Mouse (Mus musculus) liver (tissue): ENCODE data around the gene Cavin3.
A peak's percentile ranks its signal among the peaks of the same experiment; 100 is the strongest.
"Not testable (repeated sequence)": the region's sequence is repeated elsewhere in the genome, so short reads cannot be mapped to it uniquely, and the experiment has no call there.

Experiments used
- DNase-seq: peaks from one replicate; pipeline ENCODE4 v3.0.0-alpha.2; 2020; ENCODE audit warnings: mixed read lengths

The Cavin3 gene

DNA sequence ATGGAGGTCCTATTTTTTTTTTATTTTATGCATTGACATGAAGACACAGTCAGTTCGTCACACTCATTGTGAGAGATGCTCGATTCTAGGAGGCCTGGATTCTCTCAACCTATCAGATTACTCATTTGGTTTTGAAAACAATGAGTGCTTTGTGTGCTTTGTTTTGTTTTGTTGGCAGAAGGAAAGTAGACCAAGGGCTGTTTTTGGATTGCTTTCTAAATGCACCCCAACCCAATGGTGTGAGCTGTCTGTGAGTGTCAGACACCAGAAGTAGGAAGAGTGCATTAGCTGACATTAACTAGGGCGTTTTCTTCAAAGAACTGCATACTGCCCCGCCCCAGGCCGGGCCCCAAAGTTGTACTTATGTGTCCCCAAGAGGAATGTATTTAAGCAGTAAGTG is 2.0 kb downstream of the Cavin3 start:
- no peak for DNase-seq

DNA sequence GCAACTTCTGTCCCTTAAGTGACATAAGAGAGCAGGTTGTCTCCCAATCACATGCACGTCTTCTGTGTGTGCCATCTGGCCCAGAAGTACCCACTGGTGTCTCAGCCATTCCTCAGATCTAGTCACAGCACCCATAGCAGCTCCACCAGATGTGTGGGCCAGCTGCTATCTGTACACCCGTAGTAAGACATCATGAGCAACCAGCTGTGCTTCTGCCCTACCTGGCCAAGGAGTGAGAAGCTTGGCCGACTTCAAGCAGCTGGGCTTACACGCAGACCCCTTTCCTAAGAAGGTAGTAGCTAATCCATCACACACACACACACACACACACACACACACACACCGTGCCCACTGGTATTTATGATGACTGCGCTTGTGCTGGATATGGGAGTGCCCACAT is 2.9 kb downstream of the Cavin3 start:
- DNase-seq: no peak

DNA sequence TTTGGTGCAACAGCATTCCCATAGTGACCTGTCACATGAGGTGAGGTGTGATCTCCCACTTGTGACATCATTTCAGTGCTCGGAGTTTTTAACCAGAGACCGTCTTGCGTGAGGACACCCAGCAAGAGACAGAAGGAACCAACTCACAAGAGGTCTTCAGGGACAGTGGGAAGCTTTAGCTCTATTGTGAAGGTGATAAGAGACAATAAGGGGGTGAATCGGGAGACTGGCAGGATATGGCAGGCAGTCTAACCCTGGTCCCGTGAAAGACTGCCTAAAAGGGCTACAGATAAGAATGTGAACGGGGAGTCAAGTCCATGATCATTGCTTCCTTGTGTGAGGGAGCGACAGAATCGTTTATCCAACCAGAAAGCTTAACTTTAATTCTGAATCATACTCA is 3.8 kb downstream of the Cavin3 start:
- no peak for DNase-seq

DNA sequence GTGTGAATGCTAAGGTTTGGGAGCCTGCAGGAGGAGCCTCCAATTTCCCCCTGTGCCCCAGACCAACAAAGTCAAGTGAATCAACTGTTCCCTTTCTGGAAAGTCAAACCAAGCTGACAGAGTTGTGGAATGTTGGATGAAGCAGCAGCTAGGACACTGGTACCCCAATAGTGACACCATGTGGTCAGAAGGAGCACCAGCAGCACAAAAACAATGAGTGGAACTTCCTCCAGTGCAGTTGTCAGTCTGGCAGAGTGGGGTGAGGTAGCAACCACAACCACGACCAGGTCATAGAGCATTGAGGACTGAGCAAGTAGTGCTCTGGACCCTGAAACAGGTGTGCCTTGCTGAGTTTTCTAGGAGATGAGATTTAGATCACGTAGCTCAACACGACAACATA is 4.3 kb downstream of the Cavin3 start:
- peak; percentile 6 for DNase-seq

DNA sequence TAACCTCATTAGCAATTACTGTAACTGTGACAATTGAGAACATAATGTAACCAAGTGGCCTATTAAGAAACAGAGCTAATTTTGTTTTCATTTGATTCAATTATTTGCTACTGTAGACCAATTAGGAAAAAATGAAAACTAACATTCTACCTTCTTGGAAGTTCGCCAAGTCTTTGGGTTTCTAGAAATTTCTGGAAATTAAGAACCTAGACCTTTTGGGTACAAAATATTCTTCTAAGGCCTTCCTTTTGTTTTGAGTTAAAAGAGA is 4.7 kb downstream of the Cavin3 start:
- DNase-seq: no peak

DNA sequence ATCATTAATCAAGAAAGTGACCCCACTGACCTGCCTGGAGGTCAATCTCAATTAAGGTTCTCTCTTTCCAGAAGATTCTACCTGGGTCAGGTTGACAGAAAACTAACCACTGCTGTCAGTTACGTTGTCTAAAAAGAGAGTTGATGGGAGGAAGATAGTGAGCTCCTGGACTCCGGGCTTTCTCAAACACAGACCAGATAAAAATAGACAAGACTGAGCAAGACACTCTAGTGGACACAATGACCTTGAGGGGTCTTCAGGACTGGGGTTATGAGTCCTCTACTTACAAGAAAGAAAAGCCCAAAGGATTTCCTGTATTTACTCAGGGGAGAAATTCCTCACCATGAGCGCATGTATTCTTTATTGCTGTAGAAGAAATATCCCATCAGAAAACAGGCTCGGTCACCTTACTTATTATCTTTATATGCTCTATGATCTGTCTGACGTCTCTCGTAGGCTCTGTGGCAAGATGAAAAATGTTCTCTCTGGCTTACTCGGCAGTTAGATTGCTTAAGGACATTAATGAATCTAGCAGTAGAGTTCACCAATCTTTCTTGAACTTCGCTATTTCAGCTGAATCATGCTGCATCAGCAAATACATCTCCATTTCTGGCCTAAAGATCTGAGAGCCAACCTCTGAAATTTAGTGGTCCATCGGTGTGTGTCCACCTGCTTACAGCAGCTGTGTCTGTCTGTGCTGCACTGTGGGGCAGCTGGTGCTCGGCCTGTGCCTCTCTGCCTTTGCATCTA is 5.2 kb downstream of the Cavin3 start:
- DNase-seq: no peak

DNA sequence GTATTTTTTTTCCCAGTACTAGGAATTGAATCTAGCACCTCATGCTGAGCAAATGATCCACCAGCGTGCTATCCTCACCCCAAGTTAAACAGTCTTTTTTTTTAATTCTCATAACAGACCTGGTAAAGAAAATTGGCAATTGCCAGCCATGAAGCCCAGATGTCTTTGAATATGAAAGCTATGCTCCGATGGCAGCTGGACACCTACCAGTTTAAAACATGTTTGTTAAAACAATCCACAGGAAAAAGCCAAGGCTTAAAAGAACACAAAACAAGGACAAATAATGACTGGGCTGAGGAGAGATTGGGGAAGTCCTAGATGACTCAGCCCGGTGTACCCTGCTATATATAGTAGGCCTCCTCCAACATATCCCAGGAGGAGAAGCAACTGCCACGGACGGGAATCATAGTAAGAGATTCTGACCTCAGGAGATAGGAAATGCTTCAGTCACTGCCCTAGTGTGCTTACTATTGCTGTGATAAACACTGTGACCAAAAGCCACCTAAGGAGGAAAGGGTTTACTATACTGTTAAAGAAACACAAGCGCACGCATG is 6.6 kb downstream of the Cavin3 start:
- no peak for DNase-seq

DNA sequence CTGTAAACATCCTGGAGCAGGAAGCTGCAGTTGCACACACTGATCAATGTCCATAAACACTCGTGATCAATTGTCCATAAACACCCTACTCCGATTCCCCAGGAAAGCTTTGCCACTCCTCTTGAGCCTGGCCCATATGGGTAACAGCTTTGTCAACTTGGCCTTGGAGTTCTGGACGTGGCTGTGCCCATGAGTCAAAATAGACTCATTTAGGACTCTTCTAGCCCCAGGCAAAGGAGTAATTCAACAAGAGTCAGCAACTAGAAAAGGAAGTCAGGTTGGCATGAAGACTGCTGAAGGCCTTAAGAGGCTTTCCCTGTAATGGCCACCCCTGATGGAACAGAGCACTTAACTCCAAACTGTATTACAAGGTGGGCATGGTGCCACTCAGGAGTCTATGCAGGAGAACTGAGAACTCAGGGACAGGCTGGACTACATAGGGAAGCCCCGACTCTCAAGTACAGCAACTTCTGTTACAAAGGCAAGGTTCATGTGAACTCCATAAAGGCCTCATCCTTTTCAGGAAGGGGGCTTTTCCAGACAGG is 7.3 kb downstream of the Cavin3 start:
- DNase-seq: no peak

DNA sequence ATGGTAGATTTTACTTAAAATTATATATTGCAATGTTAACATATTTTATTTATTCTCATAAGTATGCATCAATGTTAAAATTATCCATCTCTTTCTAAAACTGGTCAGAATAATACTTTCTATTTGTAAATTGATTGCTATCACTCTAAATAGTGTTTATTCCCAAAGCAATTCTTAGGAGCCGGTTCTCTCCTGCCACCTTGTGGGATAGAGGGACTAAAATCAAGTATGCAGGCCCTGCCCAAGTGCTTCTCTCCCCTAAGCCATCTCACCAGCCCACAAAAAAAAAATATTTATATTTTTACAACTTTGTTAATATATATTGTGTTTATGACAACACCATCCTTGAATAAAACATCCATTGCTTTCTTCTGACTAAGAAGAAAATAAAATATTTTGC is 9.5 kb downstream of the Cavin3 start:
- no peak for DNase-seq

DNA sequence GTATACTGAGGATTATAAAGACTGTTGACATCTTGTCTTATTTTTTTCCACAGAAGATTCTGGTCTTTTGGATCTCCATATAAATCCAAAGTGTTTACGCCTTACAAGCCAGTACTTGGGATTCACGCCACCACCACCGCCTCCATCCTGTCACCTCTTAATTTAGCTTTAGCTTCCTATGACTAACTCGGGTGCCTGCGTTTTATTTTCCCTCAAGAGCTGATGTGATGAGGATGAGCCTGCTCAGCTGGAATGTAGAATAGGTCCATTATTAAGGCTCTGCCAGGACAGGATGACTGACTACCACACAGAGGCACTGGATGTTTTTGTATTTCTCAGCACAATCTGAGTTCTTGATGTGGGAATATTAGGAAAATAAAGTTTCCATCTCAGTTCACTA is 16.6 kb downstream of the Cavin3 start:
- not testable (repeated sequence) for DNase-seq

DNA sequence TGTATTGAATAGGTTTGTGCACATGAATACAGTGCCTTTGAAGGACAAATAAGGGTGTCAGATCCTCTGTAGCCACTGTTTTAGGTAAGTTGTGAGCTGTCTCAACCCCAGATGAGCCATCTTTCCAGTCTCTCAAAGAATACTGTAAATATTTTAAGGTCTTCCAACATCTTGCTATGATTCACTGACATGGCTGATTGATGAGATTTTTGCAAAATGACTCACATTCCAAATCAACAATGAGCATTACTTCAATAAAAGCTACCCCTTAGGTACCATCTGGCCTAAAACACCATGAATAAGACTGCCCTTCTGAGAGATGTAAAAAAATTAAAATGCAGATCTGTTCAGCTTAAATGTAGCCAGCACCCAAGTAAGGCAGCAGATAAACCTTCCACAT is 23.6 kb downstream of the Cavin3 start:
- no peak for DNase-seq

DNA sequence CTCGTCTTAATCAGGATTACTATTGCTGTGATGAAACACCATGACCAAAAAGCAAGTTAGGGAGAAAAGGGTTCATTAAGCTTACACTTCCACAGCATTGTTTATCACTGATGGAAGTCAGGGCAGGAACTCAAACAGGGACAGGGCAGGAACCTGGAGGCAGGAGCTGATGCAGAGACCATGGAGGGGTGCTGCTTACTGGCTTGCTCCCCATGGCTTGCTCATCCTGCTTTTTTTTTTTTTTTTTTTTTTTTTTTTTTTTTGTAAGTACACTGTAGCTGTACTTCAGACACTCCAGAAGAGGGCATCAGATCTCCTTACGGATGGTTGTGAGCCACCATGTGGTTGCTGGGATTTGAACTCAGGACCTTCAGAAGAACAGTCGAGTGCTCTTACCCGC is 28.8 kb downstream of the Cavin3 start:
- DNase-seq: not testable (repeated sequence)

DNA sequence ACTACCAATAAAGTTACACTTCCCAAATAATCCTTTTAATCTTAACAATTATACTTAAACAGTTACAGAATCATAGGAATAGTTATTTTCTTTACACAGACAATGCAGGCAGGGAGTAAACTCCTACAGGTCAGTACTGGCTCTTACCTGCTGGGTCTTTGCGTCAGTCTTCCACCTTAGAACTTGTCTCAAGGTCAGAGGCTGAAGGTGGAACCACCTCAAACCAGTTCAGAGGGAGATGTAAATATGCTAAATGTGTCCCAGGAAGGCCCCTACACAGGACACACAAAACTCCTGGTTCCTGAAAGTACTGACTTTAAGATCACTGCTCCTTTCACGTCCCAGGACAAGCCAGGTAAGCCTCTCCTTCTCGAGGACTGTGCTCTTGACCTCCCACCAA is 37.0 kb downstream of the Cavin3 start:
- no peak for DNase-seq

DNA sequence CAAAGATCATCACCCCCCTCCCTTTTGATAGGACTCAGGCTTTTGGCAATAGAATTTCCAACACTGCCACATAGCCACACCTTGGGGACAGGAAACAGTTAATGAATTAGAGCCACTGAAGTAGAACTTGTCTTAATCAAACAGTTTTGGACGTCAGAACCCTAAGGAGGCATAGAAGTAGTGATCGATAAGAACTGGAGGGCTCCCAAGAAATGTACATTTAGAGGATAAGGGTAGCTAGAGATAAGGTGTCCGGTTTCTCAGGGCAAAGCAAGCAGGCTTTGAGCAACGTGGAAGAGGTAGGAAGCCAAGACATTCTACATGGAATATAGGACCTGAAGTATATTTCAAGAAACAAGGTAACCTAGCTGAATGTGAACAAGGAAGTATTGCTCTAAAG is 40.7 kb downstream of the Cavin3 start:
- no peak for DNase-seq

DNA sequence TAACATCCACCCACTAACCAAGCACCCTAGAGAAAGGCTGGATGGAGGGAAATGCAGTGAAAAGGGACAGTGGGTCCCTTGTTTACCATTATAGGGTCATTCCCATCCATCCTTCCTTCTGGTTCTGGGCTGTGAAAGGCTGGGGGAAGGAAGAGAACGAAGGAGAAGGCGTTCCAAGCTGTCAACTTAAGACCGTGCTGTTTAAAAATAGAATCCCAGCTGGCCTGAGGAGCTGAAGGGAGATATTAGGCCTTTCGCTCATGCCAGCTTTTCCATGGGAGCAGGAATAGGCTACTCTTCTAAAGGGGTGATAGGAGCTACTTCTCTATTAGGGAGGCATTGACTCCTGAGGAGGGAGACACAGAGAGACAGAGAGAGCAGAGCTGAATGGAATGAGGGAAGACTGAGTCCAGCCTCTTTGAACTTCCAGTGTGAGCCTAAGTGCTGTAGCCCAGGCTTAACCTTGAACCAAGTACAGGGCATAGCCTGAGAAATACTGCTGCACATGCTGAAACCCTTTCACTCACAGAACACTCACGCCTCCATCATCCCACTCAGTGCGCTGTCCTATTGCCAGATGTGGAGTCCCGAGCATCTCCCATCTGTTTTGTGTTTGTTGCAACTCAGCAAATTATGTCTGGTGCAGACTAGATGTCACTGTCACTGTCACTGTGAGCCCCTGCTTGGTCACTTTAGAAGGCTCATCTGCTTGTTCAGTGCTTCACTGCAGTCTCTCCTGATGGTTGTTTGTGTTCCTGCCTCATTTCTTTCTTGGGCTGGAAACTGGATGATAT is 43.9 kb downstream of the Cavin3 start:
- DNase-seq: no peak

DNA sequence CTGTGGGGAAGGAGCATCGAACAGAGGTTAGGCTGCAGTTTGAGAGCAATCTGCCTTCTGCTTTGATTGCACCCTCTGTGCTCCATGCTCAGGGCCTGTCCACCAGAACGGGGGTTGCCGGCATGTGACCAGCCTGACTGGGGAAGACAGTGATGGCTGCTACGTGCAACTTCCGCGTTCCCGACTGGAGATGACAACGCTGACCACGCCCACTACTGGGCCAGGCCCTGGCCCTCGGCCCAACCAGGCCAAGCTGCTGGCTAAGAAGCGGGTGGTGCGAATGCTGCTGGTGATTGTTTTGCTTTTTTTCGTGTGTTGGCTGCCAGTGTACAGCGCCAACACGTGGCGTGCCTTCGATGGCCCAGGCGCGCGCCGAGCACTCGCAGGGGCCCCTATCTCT is 47.3 kb downstream of the Cavin3 start:
- peak; percentile 5 for DNase-seq

DNA sequence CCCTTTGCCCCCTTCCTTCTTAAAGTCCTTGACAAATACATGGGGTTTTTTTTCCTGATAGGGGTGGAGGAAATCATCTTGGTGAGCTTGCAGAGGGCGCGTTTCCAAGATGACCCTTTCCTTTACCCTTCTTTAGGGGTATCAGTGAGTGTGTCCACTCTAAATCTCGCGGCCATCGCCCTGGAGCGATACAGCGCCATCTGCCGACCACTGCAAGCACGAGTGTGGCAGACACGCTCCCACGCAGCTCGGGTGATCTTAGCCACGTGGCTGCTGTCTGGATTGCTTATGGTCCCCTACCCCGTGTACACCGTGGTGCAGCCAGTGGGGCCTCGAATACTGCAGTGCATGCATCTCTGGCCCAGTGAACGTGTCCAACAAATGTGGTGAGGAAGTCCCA is 48.2 kb downstream of the Cavin3 start:
- DNase-seq: no peak

DNA sequence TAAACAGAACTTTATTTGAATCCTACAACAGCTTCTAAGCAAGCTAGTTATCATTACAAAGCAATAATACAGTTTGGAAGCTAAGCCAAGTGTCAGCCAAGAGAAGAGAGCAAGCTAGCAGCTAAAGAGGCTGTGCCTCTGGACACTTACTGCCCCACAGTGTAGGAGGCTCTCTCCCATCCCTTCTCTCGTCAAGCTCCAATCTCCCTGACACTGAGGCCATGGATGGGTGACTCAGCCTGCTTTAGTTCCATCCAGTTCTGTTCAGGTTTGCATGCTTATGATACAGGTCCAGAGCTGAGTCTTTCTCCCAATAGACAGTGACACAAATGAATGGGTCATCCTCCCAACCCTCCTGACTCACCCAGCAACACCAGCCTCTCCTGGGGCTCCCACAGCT is 50.0 kb downstream of the Cavin3 start:
- no peak for DNase-seq
